Mouse (Mus musculus) layer of hippocampus, postnatal 14 days (tissue): Measurements from ENCODE around the gene Drd4. TPM values are rescaled to one million over a fixed set of nuclear protein-coding genes. Genes with fewer than 3 reads are reported as not detected.
"Not testable (repeated sequence)": the region's sequence is repeated elsewhere in the genome, so short reads cannot be mapped to it uniquely, and the experiment has no call there.

Experiments
- DNase-seq, 2 experiments: peaks; one replicate each; pipeline ENCODE4 v3.0.0; 2021 to 2022; ENCODE audit warnings: low spot score in 2 of 2, mixed read lengths in 1 of 2
- long read RNA-seq, 2 experiments: library from polyadenylated mRNA; stranded (forward); transcript quantifications; one replicate each; pipeline ENCODE4 v2.0.0; 2021
- total RNA-seq, 2 experiments: library from RNA; stranded (reverse); gene quantifications; 2 replicates each; pipeline ENCODE4 v1.2.3; 2021

Drd4 gene
- total RNA-seq: under 1 TPM; 0.31 to 0.32 TPM
- long read RNA-seq, experiment 1: 0 reads
- long read RNA-seq, experiment 2, partial matches to known transcripts: 0 of 1 reads
- long read RNA-seq, experiment 2, other reads (novel, unspliced or antisense): 0 of 1 reads

DNA sequence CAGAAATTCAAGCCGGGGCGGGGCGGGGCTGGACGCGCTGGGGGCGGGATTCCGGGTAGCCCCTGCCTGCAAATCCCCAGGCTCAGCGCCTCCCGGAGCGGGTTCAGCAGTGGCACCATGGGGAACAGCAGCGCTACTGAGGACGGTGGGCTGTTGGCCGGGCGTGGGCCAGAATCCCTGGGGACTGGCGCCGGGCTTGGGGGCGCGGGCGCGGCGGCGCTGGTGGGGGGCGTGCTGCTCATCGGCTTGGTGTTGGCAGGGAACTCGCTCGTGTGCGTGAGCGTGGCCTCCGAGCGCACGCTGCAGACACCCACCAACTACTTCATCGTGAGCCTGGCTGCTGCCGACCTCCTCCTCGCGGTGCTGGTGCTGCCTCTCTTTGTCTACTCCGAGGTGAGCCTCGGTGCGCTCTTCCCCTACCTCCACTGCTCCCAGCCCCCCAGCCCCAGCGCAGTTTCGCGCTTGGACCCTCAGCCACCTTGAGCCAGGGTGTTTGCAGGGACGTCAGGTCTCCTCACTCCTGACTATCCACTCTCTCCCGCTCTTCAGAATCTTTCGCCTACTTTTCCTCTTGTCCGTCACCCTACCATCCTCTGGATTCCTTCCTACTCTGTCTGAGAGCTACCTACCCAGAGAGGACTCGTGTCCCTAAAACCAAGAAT, at the start of gene Drd4:
TSS of gene Drd4 (plus strand) at position 86 of the 662 bp plus-strand sequence.
- DNase-seq: no peak

DNA sequence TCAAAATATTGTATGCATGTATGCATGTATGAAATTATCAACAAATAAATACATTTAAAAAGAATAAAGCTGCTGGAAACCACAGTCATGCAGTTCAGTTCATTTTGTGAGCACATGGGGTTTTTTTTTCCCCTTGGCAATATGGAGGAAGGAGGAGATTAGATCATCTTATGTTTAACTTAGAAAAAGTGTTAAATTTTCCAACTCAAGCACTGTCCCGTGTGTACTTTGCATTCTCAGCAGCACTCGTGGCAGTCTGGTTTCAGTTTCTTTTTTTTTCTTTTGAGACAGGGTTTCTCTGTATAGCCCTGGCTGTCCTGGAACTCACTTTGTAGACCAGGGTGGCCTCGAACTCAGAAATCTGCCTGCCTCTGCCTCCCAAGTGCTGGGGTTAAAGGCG, 41.3 kb upstream of the Drd4 start:
- DNase-seq: not testable (repeated sequence)

DNA sequence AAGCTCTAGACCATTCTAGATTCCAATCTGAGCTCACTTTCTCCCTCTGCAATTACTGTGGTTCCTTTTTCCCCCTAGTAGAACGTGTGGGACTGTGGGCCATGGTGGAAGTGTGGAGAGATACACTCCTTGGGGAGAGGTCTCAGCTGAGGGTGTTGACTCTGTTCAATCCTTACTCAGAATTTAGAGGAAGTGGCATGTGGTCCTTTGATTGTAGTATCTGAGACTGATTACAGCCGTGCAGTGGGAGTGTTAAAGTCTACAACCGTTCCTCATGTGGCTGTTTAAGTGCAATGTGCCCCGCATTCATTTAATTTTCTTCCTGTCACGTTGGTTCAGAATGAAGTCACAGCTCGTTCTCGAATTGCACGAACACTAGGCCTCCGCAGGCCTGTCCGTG, 35.6 kb upstream of the Drd4 start:
- DNase-seq: no peak

DNA sequence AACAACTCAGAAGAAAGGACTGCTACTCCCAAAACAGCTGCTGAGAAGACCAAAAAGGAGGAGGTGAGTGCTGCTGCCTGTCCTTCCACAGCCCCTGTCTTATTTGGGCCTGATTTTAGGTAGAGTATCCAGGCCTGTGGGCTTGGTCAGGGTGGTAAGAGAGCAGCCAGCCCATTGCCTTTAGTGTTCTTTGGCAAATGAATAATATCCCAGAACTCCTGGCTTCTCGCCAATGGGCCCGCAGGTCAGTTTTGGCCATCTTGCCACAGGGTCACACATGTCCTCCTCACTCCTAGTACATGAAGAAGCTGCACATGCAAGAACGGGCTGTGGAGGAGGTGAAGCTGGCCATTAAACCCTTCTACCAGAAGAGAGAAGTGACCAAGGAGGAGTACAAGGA, 30.3 kb upstream of the Drd4 start:
- DNase-seq: no peak

DNA sequence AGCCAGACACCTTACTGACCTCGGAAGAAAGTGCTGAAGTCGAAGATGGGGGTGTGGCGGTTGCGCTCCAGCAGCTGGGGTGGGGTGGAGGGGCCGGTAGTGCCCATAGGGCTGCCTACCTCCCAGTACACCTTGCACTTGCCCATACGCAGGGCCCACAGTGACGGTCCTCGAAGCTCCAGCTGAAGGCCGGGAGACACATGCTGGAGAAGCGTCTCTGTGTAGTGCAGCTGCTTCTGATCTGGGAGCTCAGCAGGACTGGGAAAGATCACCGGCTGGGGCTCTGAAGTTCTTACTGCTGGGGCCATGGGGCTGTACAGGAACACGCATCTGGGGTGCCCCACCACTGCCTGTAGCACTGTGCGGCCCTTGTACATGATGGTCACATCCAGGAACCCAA, 28.2 kb upstream of the Drd4 start:
- DNase-seq: no peak

DNA sequence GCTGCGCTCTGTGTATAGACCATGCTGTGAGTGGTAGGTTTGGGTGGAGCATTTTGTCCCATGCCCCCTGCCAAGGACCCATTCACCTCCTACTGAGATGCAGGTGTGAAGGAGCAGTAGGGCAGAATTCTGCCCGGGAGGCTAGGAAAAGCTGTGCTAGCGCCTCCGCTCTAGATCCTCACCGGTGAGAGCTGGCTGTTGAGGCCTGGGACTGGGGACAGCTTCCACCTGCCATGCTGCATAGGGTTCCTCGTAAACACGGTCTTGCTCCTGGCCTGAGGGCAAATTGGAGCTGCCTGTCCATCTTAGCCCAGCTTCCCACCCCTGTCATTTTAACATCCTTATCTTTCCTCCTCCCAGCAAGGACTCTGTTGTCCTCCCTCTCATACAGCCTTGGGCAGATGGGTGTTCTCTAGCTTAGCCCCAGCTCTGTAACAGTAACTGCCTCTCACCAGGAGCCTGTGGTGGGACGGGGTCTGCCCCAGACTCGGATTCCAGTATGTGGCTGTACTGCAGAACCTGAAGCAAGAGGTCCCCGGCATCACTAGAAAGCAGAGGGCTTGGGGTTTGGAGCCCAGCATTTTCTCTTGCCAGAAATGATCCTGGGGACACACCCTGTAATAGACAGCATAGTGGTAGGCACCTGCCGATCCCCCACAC, 27.6 kb upstream of the Drd4 start:
- DNase-seq: no peak

DNA sequence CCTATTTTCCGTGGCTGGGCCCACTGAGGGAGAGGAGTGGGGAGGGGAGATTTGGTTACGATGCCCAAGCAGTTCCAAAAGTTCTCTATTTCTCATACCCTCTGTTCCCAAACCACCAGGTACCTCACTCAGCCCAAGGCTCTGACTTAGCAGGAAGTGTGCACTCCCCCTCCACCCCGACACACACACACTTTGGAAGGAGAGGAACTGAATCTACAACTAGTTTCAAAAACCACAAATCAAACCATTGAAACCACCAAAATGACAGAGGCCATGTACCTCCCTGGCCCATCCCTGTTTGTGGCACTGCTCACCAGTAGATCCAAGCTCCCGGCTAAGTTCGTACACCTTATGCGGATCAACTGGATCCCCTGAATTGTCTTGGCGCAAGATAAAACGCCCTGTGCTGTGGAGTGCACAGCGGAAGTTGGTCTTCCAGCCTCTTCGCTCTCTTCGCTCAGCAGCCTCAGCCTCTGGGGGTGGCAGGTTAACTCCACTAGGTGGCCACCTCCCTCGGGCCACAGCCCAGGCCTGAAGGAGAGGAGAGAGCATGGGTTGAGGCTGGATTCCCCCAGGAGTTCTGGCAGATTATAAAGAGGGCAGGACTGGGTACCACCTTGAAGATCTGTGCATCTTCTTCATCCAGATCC, 26.9 kb upstream of the Drd4 start:
- no peak for DNase-seq

DNA sequence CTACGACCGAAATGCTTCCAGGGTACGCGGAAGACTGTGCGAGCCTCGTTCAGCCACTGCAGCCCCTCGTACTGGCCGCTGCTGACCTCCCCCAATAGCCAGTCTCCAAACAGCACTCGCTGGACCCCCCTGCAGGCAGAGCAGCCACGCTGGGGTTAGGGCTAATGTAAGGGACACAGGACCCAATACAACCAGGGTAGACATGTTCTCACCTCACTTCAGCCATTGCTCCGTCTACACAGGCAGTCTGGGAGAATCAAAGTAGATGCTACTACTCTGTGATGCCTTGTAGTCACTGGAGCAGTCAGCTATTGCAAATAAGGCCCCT, 26.4 kb upstream of the Drd4 start:
- DNase-seq: no peak

DNA sequence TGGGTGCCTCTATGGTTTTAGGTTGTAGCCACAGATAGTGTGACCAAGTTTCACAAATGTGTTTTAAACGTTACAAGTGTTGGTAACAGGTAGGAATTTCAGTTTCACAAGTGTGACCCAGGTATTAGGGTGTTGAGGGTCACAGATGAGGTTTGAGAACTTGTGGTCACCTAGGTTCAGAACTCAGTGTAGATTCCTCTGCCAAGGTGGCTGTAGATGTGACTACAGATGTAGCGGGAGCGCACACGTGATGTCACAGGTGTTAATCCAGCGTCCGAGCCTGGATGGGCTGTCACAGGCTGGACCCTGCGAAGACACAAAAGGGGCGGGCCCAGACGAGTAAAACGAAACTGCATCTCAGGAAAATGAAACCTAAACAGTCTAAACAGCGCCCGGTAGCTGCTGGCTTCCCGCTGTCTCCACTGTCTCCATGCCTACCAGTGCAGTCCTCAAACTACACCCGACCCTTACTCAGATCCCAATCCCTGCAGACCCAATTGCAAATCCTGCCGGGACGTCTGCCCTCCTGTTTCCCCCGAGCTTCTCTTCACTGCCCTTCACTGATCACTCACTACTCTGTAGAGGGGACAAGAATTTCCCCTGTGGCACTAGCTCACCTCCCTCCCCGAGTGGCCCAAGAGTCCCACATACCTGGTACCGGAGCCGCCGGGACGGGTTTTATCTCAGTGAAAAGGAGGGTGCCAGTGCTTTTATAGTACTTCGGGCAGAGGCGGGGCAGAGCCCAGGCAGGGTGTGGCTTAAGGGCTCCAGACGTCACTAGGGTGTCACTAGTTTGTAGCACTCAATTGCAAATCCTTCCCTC, 25.9 kb upstream of the Drd4 start, which contains the start of gene Irf7:
TSS of gene Irf7 (minus strand) at position 743 of the 823 bp plus-strand sequence.
- DNase-seq: peak in 1 of 2 experiments; percentile 12

DNA sequence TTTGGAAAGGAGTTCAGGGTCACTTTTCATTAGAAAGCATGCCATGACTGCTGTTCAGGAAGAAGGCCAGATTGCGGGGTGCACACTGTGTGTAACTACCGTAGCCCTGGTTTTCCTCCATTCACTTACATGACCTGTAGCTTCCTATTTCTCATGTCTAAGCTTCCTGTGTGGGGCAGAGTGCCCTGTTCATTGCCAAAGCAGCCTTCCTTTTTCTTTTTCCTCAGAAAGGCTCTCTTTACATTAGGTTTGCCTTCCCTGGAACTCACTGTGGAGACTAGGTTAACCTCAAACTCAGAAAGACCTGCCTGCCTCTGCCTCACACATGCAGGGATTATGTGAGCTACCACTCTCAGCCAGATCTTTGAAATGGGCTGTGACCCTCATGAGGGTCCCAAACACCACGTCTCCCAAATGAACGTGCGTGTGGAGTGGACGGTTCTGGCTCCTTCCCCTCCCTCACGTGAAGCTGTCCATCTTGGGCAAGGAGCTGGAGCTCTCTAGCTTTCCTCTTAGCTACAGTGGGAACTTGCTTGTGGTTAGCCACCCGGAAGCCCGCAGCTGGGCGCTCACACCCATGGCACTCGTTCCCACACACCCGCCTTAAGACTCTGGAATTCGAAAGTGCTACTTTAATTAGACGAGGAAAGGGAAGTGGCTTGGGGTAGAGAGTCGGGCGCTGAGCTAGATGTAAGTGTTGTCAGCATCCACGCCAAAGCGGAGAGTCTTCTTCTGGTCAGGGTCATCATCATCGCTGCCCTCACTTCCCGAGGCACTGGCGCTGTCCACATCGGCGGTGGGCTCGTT, 23.1 kb upstream of the Drd4 start:
- no peak for DNase-seq

DNA sequence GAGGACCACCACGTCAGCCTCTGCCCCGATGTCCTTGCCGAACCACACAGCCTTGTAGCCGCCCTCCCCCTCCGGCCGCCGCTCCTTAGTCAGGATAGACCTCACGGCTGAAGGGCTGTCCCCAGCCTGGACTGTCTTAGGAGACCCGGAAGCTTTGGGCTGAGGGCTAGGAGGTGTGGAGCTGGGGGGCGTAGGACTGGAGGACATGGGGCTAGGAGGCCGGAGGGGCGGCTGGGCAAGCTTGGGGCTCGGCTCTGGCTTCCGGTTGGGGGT, 22.6 kb upstream of the Drd4 start:
- DNase-seq: no peak

DNA sequence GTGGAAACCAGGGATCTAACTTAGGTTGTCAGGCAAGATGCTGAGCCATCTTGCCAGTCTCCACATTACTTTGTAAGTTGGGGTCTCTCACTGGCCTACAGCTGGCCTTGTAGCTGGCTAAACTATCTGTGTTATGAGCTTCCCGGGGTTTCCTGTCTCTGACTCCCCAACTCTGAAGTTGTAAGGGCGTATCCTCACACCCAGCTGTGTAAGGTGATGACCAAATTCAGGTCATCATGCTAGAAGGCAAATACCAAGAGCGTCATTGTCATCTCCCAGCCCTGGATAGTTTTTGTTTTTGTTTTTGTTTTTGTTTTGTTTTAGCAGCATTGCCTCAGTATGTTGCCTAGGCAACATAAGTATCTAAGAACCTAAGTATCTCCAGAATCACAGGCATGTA, 21.2 kb upstream of the Drd4 start:
- DNase-seq: no peak

DNA sequence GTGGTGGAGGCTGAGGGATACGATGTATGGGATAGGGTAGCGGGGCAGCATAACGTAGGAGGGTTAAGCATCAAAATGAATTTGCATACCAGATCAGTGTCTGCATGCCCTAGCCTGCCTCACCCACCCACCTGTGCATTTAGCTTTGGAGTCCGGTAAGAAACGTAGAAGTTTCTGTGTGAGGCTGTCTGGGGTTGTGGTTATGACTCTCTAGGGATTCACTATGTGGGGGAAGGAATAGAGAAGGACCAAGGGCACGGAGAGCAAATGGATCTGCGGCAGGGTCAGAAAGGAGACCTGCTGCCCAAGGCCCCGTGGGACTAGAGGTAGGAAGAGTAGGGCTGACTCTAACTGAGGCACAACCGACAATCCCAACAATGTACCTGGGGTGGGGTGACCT, 16.4 kb upstream of the Drd4 start:
- DNase-seq: no peak

DNA sequence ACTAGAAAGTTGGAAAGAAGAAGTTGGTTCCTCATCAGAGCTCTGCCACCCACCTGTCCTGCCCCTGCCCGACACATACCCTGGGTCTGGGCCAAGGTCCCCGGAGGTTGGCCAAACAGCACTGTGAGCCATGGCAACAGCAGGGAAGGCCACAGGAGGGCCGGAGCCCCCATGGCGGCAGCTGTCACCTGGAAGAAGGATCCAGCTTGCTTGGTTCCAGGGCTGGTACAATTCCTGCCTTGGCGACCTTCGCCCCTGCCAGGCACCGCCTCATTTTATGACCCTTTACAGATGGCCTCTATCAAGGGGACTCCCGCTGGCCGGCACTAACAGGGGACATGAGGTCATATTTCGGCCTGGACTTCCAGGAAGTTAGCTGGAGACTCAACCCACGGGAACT, 15.3 kb upstream of the Drd4 start, which contains the start of gene Cdhr5:
TSS of gene Cdhr5 (minus strand) at position 241 of the 400 bp plus-strand sequence.
- no peak for DNase-seq

DNA sequence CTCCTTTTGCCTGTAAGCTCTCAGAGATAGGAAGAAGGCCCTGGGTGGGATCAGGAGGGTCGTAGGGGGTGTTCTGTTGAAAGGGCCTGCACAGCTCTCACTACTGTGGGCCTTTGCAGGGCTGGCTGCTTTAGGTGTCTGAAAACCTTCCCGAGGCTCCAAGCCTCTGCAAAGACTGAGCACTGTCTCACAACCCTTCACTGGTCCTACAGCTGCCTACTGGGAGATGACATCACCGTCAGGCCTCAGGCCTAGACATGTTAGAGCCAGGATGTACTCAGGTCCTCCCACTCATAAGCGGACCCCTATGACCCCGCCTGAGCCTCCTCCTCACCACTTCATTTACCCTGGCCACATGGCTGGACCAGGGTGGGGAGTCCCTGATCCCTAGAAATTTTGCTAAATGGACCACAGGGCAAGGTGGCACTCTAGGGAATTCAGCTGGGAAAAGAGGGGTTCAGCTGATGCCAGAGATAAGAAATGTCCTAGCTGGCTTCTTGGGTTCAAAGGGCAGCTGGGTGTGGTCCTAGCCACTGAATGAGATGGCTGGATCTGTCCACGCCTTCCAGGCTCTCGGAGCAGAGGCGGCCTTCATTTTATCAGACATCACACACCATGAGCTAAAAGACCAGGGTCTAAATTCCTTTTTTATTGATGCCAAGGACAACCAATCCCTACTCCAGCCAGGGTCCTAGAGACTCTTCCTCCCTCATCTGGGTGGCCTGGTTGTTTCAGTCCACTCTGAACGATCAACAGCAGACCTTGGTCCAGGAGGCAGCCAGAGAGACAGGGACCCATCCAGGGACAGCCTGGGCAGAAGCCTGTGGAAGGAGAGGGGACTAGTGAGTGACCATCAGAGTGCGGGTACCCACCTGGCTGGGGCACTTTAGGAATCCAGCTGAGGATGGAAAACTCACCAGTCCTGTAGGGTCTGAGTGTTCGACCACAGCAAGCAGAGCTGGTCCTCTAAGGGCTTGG, 13.8 kb upstream of the Drd4 start:
- no peak for DNase-seq

DNA sequence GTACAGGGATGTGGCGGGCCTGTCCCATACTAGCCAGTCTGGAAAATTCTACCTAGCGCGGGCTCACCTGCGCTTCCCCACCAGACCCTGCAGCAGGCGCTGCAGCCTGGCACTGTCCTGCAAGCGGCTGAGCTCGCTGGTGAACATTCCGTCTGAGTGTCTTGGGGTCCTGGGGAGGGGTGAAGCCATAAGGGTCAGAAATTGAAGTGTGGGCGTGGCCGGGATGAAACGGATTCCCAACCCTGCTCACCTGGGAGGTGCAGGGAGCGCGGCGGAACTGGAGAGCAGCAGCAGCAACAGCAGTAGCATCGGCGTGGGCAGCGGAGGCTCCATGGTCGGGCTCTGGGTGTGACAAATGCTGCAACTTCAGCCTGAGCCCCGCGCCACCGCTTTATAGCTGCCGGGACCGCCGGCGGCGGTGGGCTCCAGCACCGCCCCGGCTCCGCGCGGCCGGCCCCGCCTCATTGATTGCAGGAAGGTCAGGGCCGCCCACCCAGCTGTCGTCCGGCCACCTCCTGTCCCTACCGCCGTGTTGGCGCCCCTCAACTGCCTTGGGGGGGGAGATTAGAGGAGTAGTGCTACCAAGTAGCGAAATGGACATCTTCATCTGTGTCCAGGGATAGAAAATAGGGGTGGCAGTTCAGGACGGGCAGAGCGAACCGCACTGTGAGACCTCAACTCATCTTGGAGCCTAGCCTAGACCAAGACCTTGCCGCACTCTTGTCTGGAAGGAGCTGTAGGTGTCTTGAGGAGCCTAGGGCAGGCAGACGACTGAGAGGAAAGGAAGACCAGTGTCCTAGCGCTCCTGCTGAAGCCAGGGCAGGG, 12.8 kb upstream of the Drd4 start, which contains the start of gene Sct:
TSS of gene Sct (minus strand) at position 368 of the 825 bp plus-strand sequence.
- no peak for DNase-seq

DNA sequence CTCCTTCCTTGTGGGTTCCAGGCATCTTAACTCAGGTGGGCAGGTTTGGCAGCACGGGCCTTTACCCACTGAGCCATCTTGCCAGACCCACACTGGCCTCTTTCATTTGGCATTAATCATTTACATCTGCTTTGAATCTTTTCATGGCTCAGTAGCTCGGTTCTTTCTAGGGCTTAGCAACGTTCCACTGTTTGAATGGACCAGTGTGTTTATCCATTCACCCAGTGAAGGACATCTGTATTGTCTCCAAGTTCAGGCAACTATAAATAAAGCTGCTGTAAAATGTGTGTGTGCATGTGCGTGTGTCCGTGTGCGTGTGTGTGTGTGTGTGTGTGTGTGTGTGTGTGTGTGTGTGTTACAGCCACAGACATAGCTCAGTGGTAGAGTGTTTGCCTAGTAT, 10.4 kb upstream of the Drd4 start:
- no peak for DNase-seq

DNA sequence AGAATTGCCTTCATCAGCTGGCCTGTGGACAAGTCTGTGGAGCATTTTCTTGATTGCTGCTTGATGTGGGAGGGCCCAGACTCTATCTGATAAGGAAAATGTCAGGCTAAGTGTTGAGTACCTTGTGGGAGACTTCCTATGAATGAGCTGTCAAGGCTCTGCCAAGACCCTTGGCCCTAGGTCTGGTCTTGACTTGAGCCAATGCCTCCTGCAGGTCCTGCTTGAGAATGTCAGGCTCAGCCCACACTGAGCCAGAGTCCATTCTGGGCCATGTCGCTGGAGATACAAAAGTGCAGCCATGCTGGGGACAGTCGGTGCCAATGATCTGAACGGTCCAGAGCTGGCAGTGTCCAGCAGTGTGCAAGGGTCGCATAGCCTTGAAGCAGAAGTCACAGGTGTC, 9.1 kb upstream of the Drd4 start:
- no peak for DNase-seq

DNA sequence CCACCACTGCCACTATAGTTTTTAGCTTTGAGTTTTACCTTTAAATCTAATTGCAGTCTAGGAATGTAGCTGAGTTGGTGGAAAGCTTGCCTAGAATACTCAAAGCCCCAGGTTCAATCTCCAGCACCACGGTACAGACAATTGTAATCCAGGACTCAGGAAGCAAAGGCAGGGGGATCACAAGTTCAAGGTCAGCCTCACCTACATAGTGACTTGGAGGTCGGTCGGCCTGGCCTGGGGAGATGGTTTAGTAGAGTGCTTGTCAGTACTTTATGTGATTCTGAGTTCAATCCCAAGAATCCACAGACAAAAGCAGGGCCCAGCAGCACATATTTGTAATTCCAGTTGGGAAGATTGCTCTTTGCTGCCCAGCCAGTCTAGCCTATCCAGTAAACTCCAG, 3.8 kb upstream of the Drd4 start:
- no peak for DNase-seq
